Mouse (Mus musculus) bone marrow macrophage, adult 2 months (primary cell): ENCODE data around the gene Fam3b.

ENCODE experiments used
- CTCF ChIP-seq: IDR thresholded peaks from 2 replicates; pipeline ENCODE4 v1.5.1; 2012; ENCODE audit warnings: low read depth, mild to moderate bottlenecking, low read length, moderate library complexity
- POLR2A ChIP-seq: IDR thresholded peaks from 2 replicates; pipeline ENCODE4 v1.6.1; 2012; ENCODE audit warnings: mild to moderate bottlenecking, low read depth, low read length, borderline replicate concordance

DNA sequence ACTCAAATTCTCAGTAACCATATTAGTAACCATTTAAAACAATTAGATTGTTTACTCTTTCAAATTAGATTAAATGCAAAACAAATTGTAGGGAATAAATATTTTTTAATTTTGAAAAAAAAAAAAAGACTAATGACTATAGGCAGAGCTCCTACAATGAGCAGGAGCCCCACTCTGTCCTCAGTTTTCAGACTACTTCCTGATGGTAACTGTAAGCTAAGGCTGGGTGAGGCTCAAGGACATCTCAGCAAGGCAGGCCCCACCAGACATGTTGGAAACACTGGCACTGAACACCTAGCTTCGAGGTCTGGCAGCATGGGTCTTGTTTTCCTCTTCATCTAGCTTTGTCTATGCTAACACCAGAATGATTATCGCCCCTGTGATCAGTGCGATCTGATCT lies 16.5 kb downstream of the Fam3b start:
- TF ChIP-seq POLR2A: no peak
- no peak for TF ChIP-seq CTCF
